Mouse (Mus musculus): ENCODE results near the gene Vmn1r236. TPM values are rescaled to one million over a fixed set of nuclear protein-coding genes. Genes with fewer than 3 reads are reported as not detected.

The Vmn1r236 gene
- not detected in 2 replicates for polyA plus RNA-seq (2012; rRNA removed)

DNA sequence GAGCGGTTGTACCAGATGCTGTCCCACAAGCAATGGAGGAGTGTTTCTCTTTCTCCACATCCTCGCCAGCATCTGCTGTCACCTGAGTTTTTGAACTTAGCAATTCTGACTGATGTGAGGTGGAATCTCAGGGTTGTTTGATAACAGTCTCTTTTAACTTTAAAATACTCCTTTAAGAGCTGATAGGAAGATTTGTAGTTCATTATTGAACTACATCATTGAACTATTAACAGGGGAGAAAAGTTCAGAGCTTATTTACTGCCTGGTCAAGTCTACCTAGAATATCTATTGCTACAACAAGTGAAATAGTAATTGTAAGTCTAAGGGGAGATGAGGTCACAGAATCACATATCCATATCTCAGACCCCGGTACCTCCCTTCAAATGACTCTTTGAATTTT, at the start of gene Vmn1r236:
TSS of gene Vmn1r236 (plus strand) at position 301 of the 400 bp plus-strand sequence.

DNA sequence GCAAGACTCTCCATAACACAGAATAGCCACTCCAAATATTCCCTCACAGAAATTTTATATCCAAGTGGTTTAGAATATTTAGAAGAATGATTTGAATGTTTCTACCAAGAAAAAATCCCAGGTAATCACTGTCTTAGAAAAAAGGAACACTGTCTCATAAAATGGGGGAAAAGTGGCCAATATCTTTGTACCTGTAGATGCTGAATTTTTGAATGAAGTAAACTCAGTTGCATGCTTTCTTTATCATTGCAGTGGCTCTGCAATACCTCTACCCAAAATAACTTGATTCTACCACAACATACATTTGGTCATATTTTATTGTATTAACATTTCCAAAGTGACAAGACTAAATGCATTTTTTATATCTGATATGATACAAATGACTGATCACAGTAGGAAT, 26.6 kb upstream of the Vmn1r236 start, which contains the start of gene Vmn1r235:
TSS of gene Vmn1r235 (plus strand) at position 301 of the 400 bp plus-strand sequence.

DNA sequence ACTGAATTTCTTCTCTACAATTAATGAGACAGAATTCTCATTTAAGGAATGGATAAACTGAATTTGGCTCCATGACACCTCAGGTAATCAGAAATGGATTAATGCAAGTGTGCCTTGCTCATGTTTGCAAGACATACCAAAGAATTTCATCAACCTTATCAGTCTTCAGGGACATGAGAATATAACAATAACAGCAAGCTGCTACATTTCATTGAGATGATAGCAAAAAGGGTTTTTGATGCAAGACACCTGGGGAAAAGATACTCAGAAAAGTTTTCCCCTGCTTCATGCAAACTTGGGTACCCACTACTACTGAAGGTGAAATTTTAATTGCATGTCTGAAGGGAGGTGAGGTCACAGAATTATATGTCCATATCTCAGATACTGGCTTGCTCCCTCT, 28.8 kb downstream of the Vmn1r236 start, which contains the start of gene Vmn1r237:
TSS of gene Vmn1r237 (plus strand) at position 301 of the 400 bp plus-strand sequence.

Other genes starting within 250 kb of the Vmn1r236 start
- gene Vmn1r234, start 56.9 kb upstream of the Vmn1r236 start, polyA plus RNA-seq (2012; rRNA removed): not detected in 2 replicates
- gene Vmn1r235, start 26.5 kb upstream of the Vmn1r236 start, polyA plus RNA-seq (2012; rRNA removed): not detected in 2 replicates
- gene Vmn1r237, start 28.9 kb downstream of the Vmn1r236 start, polyA plus RNA-seq (2012; rRNA removed): not detected in 2 replicates
- gene Zfp677, start 100.8 kb downstream of the Vmn1r236 start, polyA plus RNA-seq (2012; rRNA removed): 0.02 TPM in 1 of 2 replicates, not detected in the other
- not detected in 2 replicates for gene Zfp54, start 140.3 kb downstream of the Vmn1r236 start, polyA plus RNA-seq (2012; rRNA removed)
- 0.02 and 0.10 TPM in 2 replicates for gene Zfp51, start 167.4 kb downstream of the Vmn1r236 start, polyA plus RNA-seq (2012; rRNA removed)
- 0.86 and 0.95 TPM in 2 replicates for gene Zfp53, start 206.1 kb downstream of the Vmn1r236 start, polyA plus RNA-seq (2012; rRNA removed)

Data from stomach, adult 2 months (tissue).